Mouse (Mus musculus): Measurements from ENCODE around the gene Slc16a9. TPM values are rescaled to one million over a fixed set of nuclear protein-coding genes. Genes with fewer than 3 reads are reported as not detected.
A peak's percentile ranks its signal among the peaks of the same experiment; 100 is the strongest.

The Slc16a9 gene
- polyA plus RNA-seq, 1 experiment, result 3.7 TPM

- no peak for TF ChIP-seq CTCF (IDR thresholded peaks at IDR 0.05; ENCODE audit: borderline replicate concordance, insufficient read depth, low read depth, low read length)
- no peak for TF ChIP-seq POLR2A (IDR thresholded peaks at IDR 0.05; ENCODE audit: borderline replicate concordance, insufficient read depth, low read length)
- no peak for DNase-seq
- 92% methylated on average over 8 of the region's 8 CpGs for WGBS
Measured at GRCm38 (mm10) chr10:70309416-70309815, 64.5 kb downstream of the Slc16a9 start.

GRCm38 (mm10) chr10:70310646-70311045, 65.7 kb downstream of the Slc16a9 start:
- H3K4me1 ChIP-seq (ENCODE audit: control insufficient read depth, insufficient read depth, low read length), result no peaks in the 10 kb centered on the region
- TF ChIP-seq POLR2A (IDR thresholded peaks at IDR 0.05; ENCODE audit: borderline replicate concordance, insufficient read depth, low read length) (no peak), CTCF (IDR thresholded peaks at IDR 0.05; ENCODE audit: borderline replicate concordance, insufficient read depth, low read depth, low read length) (no peak)

More at GRCm38 (mm10) chr10:70309416-70309815, 64.5 kb downstream of the Slc16a9 start:
- Histone ChIP-seq H3K4me1 (ENCODE audit: control insufficient read depth, insufficient read depth, low read length) (no peaks in the 10 kb centered on the region), H3K4me3 (replicated peaks; ENCODE audit: insufficient read depth, low read depth, low read length) (no peak overlapping the region), H3K27ac (ENCODE audit: insufficient read depth, low read length) (no peak overlapping the region), H3K27me3 (ENCODE audit: control insufficient read depth, insufficient read depth, low read length) (no peaks in the 10 kb centered on the region)

GRCm38 (mm10) chr10:70315895-70316294, 71.0 kb downstream of the Slc16a9 start:
- Histone ChIP-seq H3K4me3 (replicated peaks; ENCODE audit: insufficient read depth, low read depth, low read length) (no peak overlapping the region), H3K4me1 (ENCODE audit: control insufficient read depth, insufficient read depth, low read length) (no peaks in the 10 kb centered on the region), H3K27ac (ENCODE audit: insufficient read depth, low read length) (no peak overlapping the region), H3K27me3 (ENCODE audit: control insufficient read depth, insufficient read depth, low read length) (no peaks in the 10 kb centered on the region)
- no peak for DNase-seq
- TF ChIP-seq CTCF (IDR thresholded peaks at IDR 0.05; ENCODE audit: borderline replicate concordance, insufficient read depth, low read depth, low read length), result no peak
- no peak for TF ChIP-seq POLR2A (IDR thresholded peaks at IDR 0.05; ENCODE audit: borderline replicate concordance, insufficient read depth, low read length)
- WGBS, result 72% methylated on average over 6 of the region's 6 CpGs

More at GRCm38 (mm10) chr10:70310646-70311045, 65.7 kb downstream of the Slc16a9 start:
- Histone ChIP-seq H3K4me3 (replicated peaks; ENCODE audit: insufficient read depth, low read depth, low read length) (no peak overlapping the region), H3K27ac (ENCODE audit: insufficient read depth, low read length) (no peak overlapping the region), H3K27me3 (ENCODE audit: control insufficient read depth, insufficient read depth, low read length) (no peaks in the 10 kb centered on the region)
- 75% methylated on average over 5 of the region's 5 CpGs for WGBS
- no peak for DNase-seq

- no peak for DNase-seq
- Histone ChIP-seq H3K27me3 (ENCODE audit: control insufficient read depth, insufficient read depth, low read length) (no peaks in the 10 kb centered on the region), H3K4me3 (replicated peaks; ENCODE audit: insufficient read depth, low read depth, low read length) (no peak overlapping the region), H3K4me1 (ENCODE audit: control insufficient read depth, insufficient read depth, low read length) (no peaks in the 10 kb centered on the region), H3K27ac (ENCODE audit: insufficient read depth, low read length) (no peak overlapping the region)
- 91% methylated on average over 7 of the region's 7 CpGs for WGBS
- no peak for TF ChIP-seq CTCF (IDR thresholded peaks at IDR 0.05; ENCODE audit: borderline replicate concordance, insufficient read depth, low read depth, low read length)
- no peak for TF ChIP-seq POLR2A (IDR thresholded peaks at IDR 0.05; ENCODE audit: borderline replicate concordance, insufficient read depth, low read length)
Measured at GRCm38 (mm10) chr10:70316856-70317255, 72.0 kb downstream of the Slc16a9 start.

- TF ChIP-seq POLR2A (IDR thresholded peaks at IDR 0.05; ENCODE audit: borderline replicate concordance, insufficient read depth, low read length) (no peak), CTCF (IDR thresholded peaks at IDR 0.05; ENCODE audit: borderline replicate concordance, insufficient read depth, low read depth, low read length) (no peak)
- WGBS, result 86% methylated on average over 13 of the region's 13 CpGs
Measured at GRCm38 (mm10) chr10:70317394-70317965, 72.6 kb downstream of the Slc16a9 start.

GRCm38 (mm10) chr10:70318630-70319029, 73.7 kb downstream of the Slc16a9 start:
- TF ChIP-seq CTCF (IDR thresholded peaks at IDR 0.05; ENCODE audit: borderline replicate concordance, insufficient read depth, low read depth, low read length) (peak; percentile 51; the same call in 1 of the 2 replicates), POLR2A (IDR thresholded peaks at IDR 0.05; ENCODE audit: borderline replicate concordance, insufficient read depth, low read length) (no peak)
- DNase-seq, result peak; percentile 42 to 68
- Histone ChIP-seq H3K4me3 (replicated peaks; ENCODE audit: insufficient read depth, low read depth, low read length) (no peak overlapping the region), H3K4me1 (ENCODE audit: control insufficient read depth, insufficient read depth, low read length) (no peaks in the 10 kb centered on the region), H3K27me3 (ENCODE audit: control insufficient read depth, insufficient read depth, low read length) (no peaks in the 10 kb centered on the region), H3K27ac (ENCODE audit: insufficient read depth, low read length) (no peak overlapping the region)
- 6% methylated on average over 3 of the region's 3 CpGs for WGBS

More at GRCm38 (mm10) chr10:70317394-70317965, 72.6 kb downstream of the Slc16a9 start:
- no peak for DNase-seq
- no peak overlapping the region for H3K27ac ChIP-seq (ENCODE audit: insufficient read depth, low read length)
- no peaks in the 10 kb centered on the region for H3K27me3 ChIP-seq (ENCODE audit: control insufficient read depth, insufficient read depth, low read length)
- no peak overlapping the region for H3K4me3 ChIP-seq (replicated peaks; ENCODE audit: insufficient read depth, low read depth, low read length)
- no peaks in the 10 kb centered on the region for H3K4me1 ChIP-seq (ENCODE audit: control insufficient read depth, insufficient read depth, low read length)

GRCm38 (mm10) chr10:70325518-70325917, 80.6 kb downstream of the Slc16a9 start:
- no peak for DNase-seq
- no peaks in the 10 kb centered on the region for H3K4me1 ChIP-seq (ENCODE audit: control insufficient read depth, insufficient read depth, low read length)
- H3K4me3 ChIP-seq (replicated peaks; ENCODE audit: insufficient read depth, low read depth, low read length), result no peak overlapping the region
- TF ChIP-seq CTCF (IDR thresholded peaks at IDR 0.05; ENCODE audit: borderline replicate concordance, insufficient read depth, low read depth, low read length), result no peak
- TF ChIP-seq POLR2A (IDR thresholded peaks at IDR 0.05; ENCODE audit: borderline replicate concordance, insufficient read depth, low read length), result no peak
- H3K27ac ChIP-seq (ENCODE audit: insufficient read depth, low read length), result no peak overlapping the region
- 66% methylated on average over 2 of the region's 2 CpGs for WGBS
- no peaks in the 10 kb centered on the region for H3K27me3 ChIP-seq (ENCODE audit: control insufficient read depth, insufficient read depth, low read length)

GRCm38 (mm10) chr10:70327331-70327730, 82.4 kb downstream of the Slc16a9 start:
- H3K27me3 ChIP-seq (ENCODE audit: control insufficient read depth, insufficient read depth, low read length), result no peaks in the 10 kb centered on the region
- TF ChIP-seq POLR2A (IDR thresholded peaks at IDR 0.05; ENCODE audit: borderline replicate concordance, insufficient read depth, low read length), result no peak
- TF ChIP-seq CTCF (IDR thresholded peaks at IDR 0.05; ENCODE audit: borderline replicate concordance, insufficient read depth, low read depth, low read length), result no peak
- no peak overlapping the region for H3K4me3 ChIP-seq (replicated peaks; ENCODE audit: insufficient read depth, low read depth, low read length)
- H3K4me1 ChIP-seq (ENCODE audit: control insufficient read depth, insufficient read depth, low read length), result no peaks in the 10 kb centered on the region
- no peak for DNase-seq
- no peak overlapping the region for H3K27ac ChIP-seq (ENCODE audit: insufficient read depth, low read length)
- WGBS, result 31% methylated on average over 6 of the region's 6 CpGs
